Mouse (Mus musculus) CH12.LX (cell line): ENCODE data around the gene Gm49387. TPM values are rescaled to one million over a fixed set of nuclear protein-coding genes. Genes with fewer than 3 reads are reported as not detected.

Experiments used
- DNase-seq: peaks from one replicate; pipeline ENCODE4 v3.0.0-alpha.2; 2013; ENCODE audit errors: extremely low read depth
- H3K27ac ChIP-seq: 2 replicates; pipeline ENCODE4 v1.5.1; 2012; ENCODE audit warnings: low read depth, mild to moderate bottlenecking, control low read depth, moderate library complexity; ENCODE audit not compliant: insufficient read depth
- H3K27me3 ChIP-seq: replicated peaks from 2 replicates; pipeline ENCODE3; 2012; ENCODE audit warnings: inconsistent platforms
- H3K36me3 ChIP-seq, 2 experiments: replicated peaks in 1 of 2; 2 replicates each; pipeline versions ENCODE3 to v1.6.1; 2012; ENCODE audit warnings: inconsistent platforms in 1 of 2, low read length in 1 of 2, mild to moderate bottlenecking in 1 of 2, mixed read lengths in 1 of 2, moderate library complexity in 1 of 2; ENCODE audit not compliant: control insufficient read depth in 1 of 2, insufficient read depth in 1 of 2
- H3K4me1 ChIP-seq, 2 experiments: 2 replicates each; pipeline ENCODE4 v1.6.1; 2012; ENCODE audit warnings: inconsistent platforms in 1 of 2, moderate library complexity in 1 of 2; ENCODE audit not compliant: insufficient read depth in 2 of 2, control insufficient read depth in 1 of 2
- H3K4me2 ChIP-seq: 2 replicates; pipeline ENCODE4 v1.6.1; 2012; ENCODE audit warnings: low read depth, mild to moderate bottlenecking, control low read depth; ENCODE audit not compliant: poor library complexity, insufficient read depth, severe bottlenecking
- H3K4me3 ChIP-seq, 3 experiments: fragments of 150-350 bp in 1 of 3; sonication (generic) in 1 of 3; replicated peaks in 1 of 3; 2 replicates each; pipeline versions ENCODE3 to v1.5.1; 2011 to 2012; ENCODE audit warnings: low read depth in 2 of 3, low read length in 2 of 3, mild to moderate bottlenecking in 2 of 3, moderate library complexity in 2 of 3, control low read depth in 1 of 3, improper control_type of control experiment in 1 of 3, inconsistent platforms in 1 of 3, mixed read lengths in 1 of 3; ENCODE audit not compliant: poor library complexity in 1 of 3
- H3K79me2 ChIP-seq: replicated peaks from 2 replicates; pipeline ENCODE4 v1.6.1; 2012; ENCODE audit warnings: mild to moderate bottlenecking, moderate library complexity; ENCODE audit not compliant: control insufficient read depth, poor library complexity, insufficient read depth, severe bottlenecking; ENCODE audit errors: extremely low read depth
- H3K9ac ChIP-seq: 2 replicates; pipeline ENCODE4 v1.6.1; 2012; ENCODE audit warnings: low read depth, mild to moderate bottlenecking, control low read depth, moderate library complexity; ENCODE audit not compliant: insufficient read depth
- H3K9me3 ChIP-seq: replicated peaks from 2 replicates; pipeline ENCODE3; 2012; ENCODE audit warnings: low read length, inconsistent platforms, mixed read lengths
- BHLHE40 ChIP-seq: IDR thresholded peaks from 2 replicates; pipeline ENCODE4 v1.6.1; 2011; ENCODE audit warnings: mild to moderate bottlenecking, low read depth, low read length, improper control_type of control experiment
- CHD1 ChIP-seq: IDR thresholded peaks from 2 replicates; pipeline ENCODE4 v1.6.1; 2012; ENCODE audit warnings: low read depth, low read length, improper control_type of control experiment, inconsistent platforms
- CHD2 ChIP-seq: IDR thresholded peaks from 2 replicates; pipeline ENCODE4 v1.6.1; 2011; ENCODE audit warnings: low read length, improper control_type of control experiment
- CTCF ChIP-seq, 2 experiments: IDR thresholded peaks in 1 of 2; conservative IDR thresholded peaks in 1 of 2; 2 replicates each; pipeline ENCODE4 v1.5.1; 2011 to 2012; ENCODE audit warnings: low read depth in 2 of 2, low read length in 2 of 2, improper control_type of control experiment in 1 of 2, inconsistent platforms in 1 of 2, mild to moderate bottlenecking in 1 of 2, moderate library complexity in 1 of 2
- ELF1 ChIP-seq: IDR thresholded peaks from 2 replicates; pipeline ENCODE4 v1.6.1; 2014; ENCODE audit warnings: low read depth, mild to moderate bottlenecking, inconsistent platforms, low read length, improper control_type of control experiment
- EP300 ChIP-seq: IDR thresholded peaks from 2 replicates; pipeline ENCODE4 v1.6.1; 2011; ENCODE audit warnings: low read length, improper control_type of control experiment
- ETS1 ChIP-seq: conservative IDR thresholded peaks from 2 replicates; pipeline ENCODE4 v1.6.1; 2012; ENCODE audit warnings: low read depth, mild to moderate bottlenecking, inconsistent platforms, low read length, improper control_type of control experiment, moderate library complexity
- GABPA ChIP-seq: IDR thresholded peaks from 2 replicates; pipeline ENCODE4 v1.6.1; 2012; ENCODE audit warnings: low read depth, low read length, improper control_type of control experiment, inconsistent platforms; ENCODE audit not compliant: insufficient replicate concordance
- HCFC1 ChIP-seq: IDR thresholded peaks from 2 replicates; pipeline ENCODE4 v1.6.1; 2012; ENCODE audit warnings: low read depth, mild to moderate bottlenecking, inconsistent platforms, low read length, improper control_type of control experiment
- IRF4 ChIP-seq: IDR thresholded peaks from 2 replicates; pipeline ENCODE4 v1.6.1; 2014; ENCODE audit warnings: low read depth, mild to moderate bottlenecking, inconsistent platforms, low read length, improper control_type of control experiment
- JUN ChIP-seq: IDR thresholded peaks from 2 replicates; pipeline ENCODE4 v1.6.1; 2011; ENCODE audit warnings: low read depth, mild to moderate bottlenecking, low read length, improper control_type of control experiment, moderate library complexity; ENCODE audit not compliant: insufficient read depth
- KAT2A ChIP-seq: IDR thresholded peaks from 2 replicates; pipeline ENCODE4 v1.6.1; 2012; ENCODE audit warnings: low read length, improper control_type of control experiment, inconsistent platforms; ENCODE audit not compliant: insufficient replicate concordance
- MAFK ChIP-seq: IDR thresholded peaks from 2 replicates; pipeline ENCODE4 v1.6.1; 2011; ENCODE audit warnings: low read length, improper control_type of control experiment; ENCODE audit not compliant: insufficient replicate concordance
- MAX ChIP-seq: IDR thresholded peaks from 2 replicates; pipeline ENCODE4 v1.6.1; 2011; ENCODE audit warnings: low read length, improper control_type of control experiment
- MAZ ChIP-seq: IDR thresholded peaks from 2 replicates; pipeline ENCODE4 v1.6.1; 2012; ENCODE audit warnings: low read depth, mild to moderate bottlenecking, inconsistent platforms, low read length, improper control_type of control experiment, moderate library complexity
- MEF2A ChIP-seq: IDR thresholded peaks from 2 replicates; pipeline ENCODE4 v1.6.1; 2014; ENCODE audit warnings: low read depth, mild to moderate bottlenecking, inconsistent platforms, low read length, improper control_type of control experiment, borderline replicate concordance
- MXI1 ChIP-seq: IDR thresholded peaks from 2 replicates; pipeline ENCODE4 v1.6.1; 2011; ENCODE audit warnings: mild to moderate bottlenecking, low read depth, low read length, improper control_type of control experiment
- MYC ChIP-seq: IDR thresholded peaks from 2 replicates; pipeline ENCODE4 v1.6.1; 2011; ENCODE audit warnings: low read depth, mild to moderate bottlenecking, improper control_type of control experiment, low read length
- NELFE ChIP-seq: IDR thresholded peaks from 2 replicates; pipeline ENCODE4 v1.6.1; 2011; ENCODE audit warnings: low read depth, low read length, improper control_type of control experiment
- NRF1 ChIP-seq: IDR thresholded peaks from 2 replicates; pipeline ENCODE4 v1.6.1; 2014; ENCODE audit warnings: low read depth, mild to moderate bottlenecking, inconsistent platforms, low read length, improper control_type of control experiment, moderate library complexity
- POLR2A ChIP-seq: IDR thresholded peaks from 2 replicates; pipeline ENCODE4 v1.6.1; 2011; ENCODE audit warnings: low read depth, mild to moderate bottlenecking, improper control_type of control experiment, low read length
- POLR2AphosphoS2 ChIP-seq: IDR thresholded peaks from 2 replicates; pipeline ENCODE4 v1.6.1; 2011; ENCODE audit warnings: low read depth, low read length, improper control_type of control experiment
- RCOR1 ChIP-seq: conservative IDR thresholded peaks from 2 replicates; pipeline ENCODE4 v1.6.1; 2012; ENCODE audit warnings: low read depth, mild to moderate bottlenecking, inconsistent platforms, low read length, improper control_type of control experiment
- SIN3A ChIP-seq: IDR thresholded peaks from 2 replicates; pipeline ENCODE4 v1.6.1; 2012; ENCODE audit warnings: low read length, improper control_type of control experiment, inconsistent platforms
- TBP ChIP-seq: conservative IDR thresholded peaks from 2 replicates; pipeline ENCODE4 v1.6.1; 2011; ENCODE audit warnings: low read depth, low read length, improper control_type of control experiment
- TCF12 ChIP-seq: IDR thresholded peaks from 2 replicates; pipeline ENCODE4 v1.6.1; 2014; ENCODE audit warnings: low read depth, mild to moderate bottlenecking, inconsistent platforms, low read length, improper control_type of control experiment
- USF1 ChIP-seq: IDR thresholded peaks from 2 replicates; pipeline ENCODE4 v1.6.1; 2014; ENCODE audit warnings: low read depth, mild to moderate bottlenecking, inconsistent platforms, low read length, improper control_type of control experiment
- USF2 ChIP-seq: conservative IDR thresholded peaks from 2 replicates; pipeline ENCODE4 v1.6.1; 2011; ENCODE audit warnings: low read depth, low read length, improper control_type of control experiment
- ZC3H11A ChIP-seq: IDR thresholded peaks from 2 replicates; pipeline ENCODE4 v1.6.1; 2012; ENCODE audit warnings: low read depth, mild to moderate bottlenecking, inconsistent platforms, low read length, improper control_type of control experiment
- ZMIZ1 ChIP-seq: IDR thresholded peaks from 2 replicates; pipeline ENCODE4 v1.6.1; 2012; ENCODE audit warnings: low read depth, mild to moderate bottlenecking, inconsistent platforms, low read length, improper control_type of control experiment
- dilution Hi-C: fragments of 300-500 bp; cut with MboI; formaldehyde crosslinking; loops from 2 replicates; pipeline ENCODE4 v1.14.3; 2020; ENCODE audit warnings: low sequenced_read_pairs; ENCODE audit not compliant: extremely low pct_unique_long_range_greater_than_20kb, extremely low pct_ligation_motif_present
- in situ Hi-C: fragments of 300-500 bp; cut with MboI; formaldehyde crosslinking; loops from 3 replicates; pipeline ENCODE4 v1.14.3; 2019; ENCODE audit warnings: low sequenced_read_pairs, low pct_ligation_motif_present, low pct_unique_long_range_greater_than_20kb, mixed read lengths
- polyA plus RNA-seq: library from polyadenylated mRNA; unstranded; fragments of >175 nt; gene quantifications from 2 replicates; pipeline ENCODE4 v1.2.1, GENCODE M21; 2012; ENCODE audit warnings: low read depth; ENCODE audit not compliant: insufficient read length
- total RNA-seq, 2 experiments: library from RNA; depleted of rRNA; stranded (reverse); fragments of 300-350 nt in 1 of 2; fragments of >200 nt in 1 of 2; gene quantifications; 2 replicates each; pipeline ENCODE4 v1.2.3; 2012 to 2014

Gene Gm49387
- total and polyA plus RNA-seq, 3 experiments, result 0.71 TPM; not detected in 2

- H3K9ac ChIP-seq, result peak overlapping the region; percentile 8
- no peaks in the 10 kb centered on the region for H3K9me3 ChIP-seq
- DNase-seq, result peak; percentile 76
- peak overlapping the region; percentile 19; the same call in 1 of the 2 replicates for H3K4me2 ChIP-seq
- dilution Hi-C loops (no loop called here), in situ Hi-C loops (no loop called here)
- peaks cover 27 to 59% of the 10 kb centered on the region in 2 experiments for H3K4me1 ChIP-seq
- H3K27me3 ChIP-seq, result no peaks in the 10 kb centered on the region
- peak overlapping the region in 2 of 3 experiments; percentile 1 to 14 for H3K4me3 ChIP-seq
- no peaks in the 10 kb centered on the region for H3K36me3 ChIP-seq
- peak overlapping the region; percentile 31 for H3K27ac ChIP-seq
- TF ChIP-seq CHD1 (0 out of 2 replicates have a peak, but pooled peaks have one; percentile 59), BHLHE40 (peak; percentile 50), CTCF (conservative IDR thresholded peaks at IDR 0.05 in 1 of 2, IDR thresholded peaks at IDR 0.05 in 1 of 2; ENCODE audit: low read depth in 2 of 2, low read length in 2 of 2) (no peak), MEF2A (peak; percentile 66; the same call in 1 of the 2 replicates), KAT2A (no peak), TBP (no peak), HCFC1 (no peak; the same call in 1 of the 2 replicates), EP300 (peak; percentile 80), USF2 (no peak), RCOR1 (no peak), NELFE (no peak), ELF1 (peak; percentile 80), GABPA (no peak), ETS1 (peak; percentile 40; the same call in 1 of the 2 replicates), POLR2A (peak; percentile 33; the same call in 1 of the 2 replicates), SIN3A (peak; percentile 51; the same call in 1 of the 2 replicates), IRF4 (peak; percentile 81), NRF1 (no peak), CHD2 (no peak), TCF12 (peak; percentile 51; the same call in 1 of the 2 replicates), USF1 (no peak), POLR2AphosphoS2 (no peak), ZMIZ1 (no peak), MXI1 (no peak), MAX (peak; percentile 14; the same call in 1 of the 2 replicates), JUN (no peak), MAZ (no peak), MYC (no peak), ZC3H11A (no peak), MAFK (0 out of 2 replicates have a peak, but pooled peaks have one; percentile 17)
- no peaks in the 10 kb centered on the region for H3K79me2 ChIP-seq
Observed at GRCm38 (mm10) chr14:31685680-31686079, 45.0 kb upstream of the Gm49387 start.
